Mouse (Mus musculus): ENCODE measurements around the gene Gm16867.
"Not testable (repeated sequence)": the region's sequence is repeated elsewhere in the genome, so short reads cannot be mapped to it uniquely, and the experiment has no call there.

Gene Gm16867

DNA sequence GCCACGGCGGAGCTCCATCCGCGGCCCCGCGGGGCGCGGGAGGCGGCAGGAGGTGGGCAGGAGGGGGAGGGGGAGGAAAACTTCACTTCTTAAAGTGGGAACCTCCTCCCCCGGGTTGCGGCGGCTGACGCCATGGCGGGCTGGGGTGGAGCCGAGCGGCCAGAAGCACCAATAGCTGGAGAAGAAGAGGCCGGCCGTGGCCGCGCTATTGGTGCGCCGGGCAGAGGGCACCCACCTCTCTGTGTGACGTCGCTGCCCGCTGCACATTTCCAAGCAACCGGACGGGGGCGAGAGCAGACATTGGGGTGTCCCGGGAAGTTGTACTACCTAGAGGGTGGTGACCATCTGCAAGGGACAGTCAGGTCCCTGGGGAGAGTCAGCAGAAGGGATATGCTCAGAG is at the start of gene Gm16867:
Gm16867 (minus strand) TSS at position 189 of the 400 bp plus-strand sequence.
- not testable (repeated sequence) for DNase-seq (ENCODE audit: low spot score)

DNA sequence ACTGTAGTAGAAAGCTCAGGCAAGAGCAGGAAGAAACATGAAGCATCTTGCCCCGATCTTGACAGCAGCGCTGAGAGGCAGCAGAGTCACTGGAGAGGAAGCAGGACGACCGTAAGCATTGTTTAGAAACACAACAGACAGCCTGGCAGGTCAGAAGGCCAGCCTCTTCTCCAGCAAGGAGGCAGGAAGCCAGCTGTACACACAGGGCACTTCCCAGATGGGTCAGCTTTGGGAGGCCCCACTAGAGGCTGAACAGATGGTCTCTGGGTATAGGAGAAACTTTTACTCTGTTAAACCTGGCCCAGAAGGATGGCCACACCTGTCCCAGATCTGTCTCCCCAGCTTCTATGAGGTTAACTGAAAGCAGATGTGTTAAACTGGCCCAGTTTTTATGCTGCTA is 44.1 kb upstream of the Gm16867 start:
- not testable (repeated sequence) for DNase-seq (ENCODE audit: low spot score)

DNA sequence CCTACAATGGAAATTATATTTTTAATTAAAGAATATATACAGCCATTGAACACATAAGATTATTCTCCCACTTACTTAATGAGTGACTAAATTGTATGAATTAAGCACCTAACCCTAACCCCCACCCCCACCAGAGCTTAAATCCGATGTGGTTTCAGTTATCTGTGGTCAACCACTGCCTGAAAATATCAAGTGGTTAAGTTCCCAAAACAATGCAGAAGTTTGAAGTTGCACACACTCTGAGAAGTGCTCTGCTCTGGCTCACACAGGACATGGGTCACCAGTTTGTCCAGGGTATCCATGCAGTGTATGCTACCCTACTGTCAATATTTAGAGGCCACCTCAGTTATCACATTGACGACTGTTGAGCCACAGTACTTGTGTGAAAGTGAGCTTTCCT is 41.9 kb upstream of the Gm16867 start:
- DNase-seq (ENCODE audit: low spot score), result not testable (repeated sequence)

DNA sequence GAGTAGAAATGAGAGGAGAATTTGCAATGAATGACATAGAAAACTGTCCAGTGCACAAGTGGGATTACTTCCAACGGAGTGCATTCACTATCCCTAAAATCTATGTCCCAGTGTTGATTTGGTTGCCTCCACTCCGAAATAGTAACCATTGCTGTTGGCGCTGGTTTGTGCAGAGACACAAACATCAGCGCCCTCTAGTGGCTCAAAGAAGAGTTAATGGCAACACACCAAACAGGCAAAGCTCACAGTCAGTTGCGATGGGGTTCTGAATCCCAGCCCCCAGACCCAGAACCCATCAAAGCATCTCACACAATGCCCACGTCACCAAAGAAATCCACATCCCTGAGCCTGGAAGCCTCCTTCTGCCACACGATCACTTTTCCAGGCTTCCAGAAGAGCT is 40.9 kb upstream of the Gm16867 start:
- not testable (repeated sequence) for DNase-seq (ENCODE audit: low spot score)

DNA sequence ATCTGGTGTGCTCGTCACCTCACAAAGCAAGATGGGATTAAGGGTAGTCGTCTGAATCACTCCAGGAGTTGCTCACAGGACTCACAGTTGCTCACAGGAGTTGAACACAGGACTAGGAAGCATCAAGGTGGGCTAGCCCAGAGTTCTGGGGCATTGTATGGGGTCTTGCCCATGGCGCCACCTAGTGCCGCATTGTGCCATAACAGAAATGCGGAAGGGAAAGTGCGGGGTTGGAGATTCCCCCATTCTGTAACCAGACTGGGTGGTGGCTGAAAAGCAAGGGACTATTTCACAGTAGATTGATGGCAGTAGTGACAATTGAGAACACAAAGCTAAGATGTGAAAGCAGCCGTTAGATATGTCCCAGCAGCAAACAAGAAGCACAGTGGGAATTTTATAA is 39.5 kb upstream of the Gm16867 start:
- not testable (repeated sequence) for DNase-seq (ENCODE audit: low spot score)

DNA sequence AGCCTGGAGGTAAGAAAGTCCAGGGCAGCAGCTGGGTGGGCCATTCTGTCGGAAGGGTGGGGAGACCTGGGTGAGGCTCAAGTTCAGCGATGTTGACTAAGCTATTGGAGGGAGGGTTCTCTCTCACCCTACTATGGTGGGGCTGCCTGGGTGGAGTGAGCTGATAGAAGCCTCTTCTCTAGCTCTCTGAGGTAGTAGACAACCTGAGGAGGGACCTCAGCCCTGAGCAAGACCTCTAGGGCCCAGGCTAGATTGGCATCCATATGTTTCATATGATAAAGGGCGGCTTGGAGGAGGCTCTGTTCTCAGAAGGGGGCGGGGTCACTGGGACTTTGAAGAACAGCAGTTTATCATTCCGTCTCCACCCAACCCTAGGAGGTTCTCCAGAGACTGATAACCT is 37.0 kb upstream of the Gm16867 start:
- not testable (repeated sequence) for DNase-seq (ENCODE audit: low spot score)

DNA sequence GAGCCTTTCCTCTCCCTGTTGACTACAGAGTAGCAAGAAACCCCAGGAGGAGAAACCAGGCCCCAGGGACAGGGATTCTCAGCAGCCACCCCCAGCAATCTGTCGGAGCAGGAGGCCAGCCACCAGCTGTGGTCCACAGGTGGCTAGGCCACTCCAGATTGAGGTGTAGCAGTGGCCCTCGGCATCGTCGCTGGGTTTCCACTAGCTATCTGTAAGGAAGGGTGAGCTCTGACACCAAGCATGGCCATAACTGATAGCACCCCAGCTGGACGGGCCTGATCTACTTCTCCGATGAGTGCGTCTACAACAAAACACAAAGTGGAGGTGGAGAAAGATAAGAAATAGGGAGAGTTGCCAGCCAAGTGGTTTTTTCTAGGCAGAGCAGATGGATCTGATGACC is 33.4 kb upstream of the Gm16867 start:
- not testable (repeated sequence) for DNase-seq (ENCODE audit: low spot score)

DNA sequence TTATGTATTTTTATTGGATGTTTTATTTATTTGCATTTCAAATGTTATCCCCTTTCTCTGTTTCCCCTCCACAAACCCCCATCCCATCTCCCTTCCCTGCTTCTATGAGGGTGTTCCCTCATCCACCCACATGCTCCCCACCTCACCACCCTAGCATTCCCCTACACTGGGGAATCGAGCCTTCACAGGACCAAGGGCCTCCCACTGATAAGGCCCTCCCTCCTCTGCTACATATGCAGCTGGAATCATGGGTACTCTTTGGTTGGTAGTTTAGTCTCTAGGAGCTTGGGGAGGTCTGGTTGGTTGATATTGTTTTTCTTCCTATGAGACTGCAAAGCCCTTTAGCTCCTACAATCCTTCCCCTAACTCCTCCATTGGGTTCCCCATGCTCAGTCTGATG is 23.0 kb upstream of the Gm16867 start:
- DNase-seq (ENCODE audit: low spot score), result not testable (repeated sequence)

DNA sequence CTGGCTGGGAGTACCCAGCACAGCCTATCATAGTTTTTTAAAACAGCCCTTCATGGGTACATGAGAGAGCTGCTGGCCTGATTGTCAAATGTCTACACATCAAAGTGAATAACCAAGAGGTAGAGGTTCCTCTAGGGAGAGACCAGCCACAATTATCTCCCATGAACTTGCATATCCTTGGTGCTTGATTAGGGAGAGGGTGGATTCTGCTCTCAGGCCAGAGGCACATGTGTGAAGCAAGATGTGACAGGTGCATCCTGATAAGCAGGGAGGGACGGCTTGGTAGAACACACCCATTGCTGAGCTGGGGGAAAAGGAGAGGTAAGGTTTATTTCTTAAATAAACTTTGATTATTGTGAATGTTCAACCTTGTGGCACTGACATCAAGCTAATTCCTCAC is 19.8 kb upstream of the Gm16867 start:
- DNase-seq (ENCODE audit: low spot score), result not testable (repeated sequence)

DNA sequence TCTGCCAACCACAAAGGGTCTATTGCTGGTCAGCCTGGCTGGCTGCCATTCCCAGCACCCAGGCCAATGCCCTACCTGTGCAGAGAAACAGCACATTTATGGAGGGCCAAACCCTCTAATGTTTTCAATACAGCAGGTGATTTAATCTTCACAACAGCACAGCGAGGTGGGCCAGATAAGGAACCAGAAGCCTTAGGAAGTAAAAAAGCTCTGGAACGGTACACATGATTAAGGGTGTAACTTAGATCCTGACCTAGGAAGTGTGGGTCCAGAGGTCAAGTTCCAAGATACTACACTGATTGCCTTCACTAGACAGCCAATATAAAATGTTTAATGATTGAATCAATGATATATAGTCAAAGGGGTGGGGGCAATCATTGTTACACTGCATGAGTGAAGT is 17.6 kb upstream of the Gm16867 start:
- not testable (repeated sequence) for DNase-seq (ENCODE audit: low spot score)

DNA sequence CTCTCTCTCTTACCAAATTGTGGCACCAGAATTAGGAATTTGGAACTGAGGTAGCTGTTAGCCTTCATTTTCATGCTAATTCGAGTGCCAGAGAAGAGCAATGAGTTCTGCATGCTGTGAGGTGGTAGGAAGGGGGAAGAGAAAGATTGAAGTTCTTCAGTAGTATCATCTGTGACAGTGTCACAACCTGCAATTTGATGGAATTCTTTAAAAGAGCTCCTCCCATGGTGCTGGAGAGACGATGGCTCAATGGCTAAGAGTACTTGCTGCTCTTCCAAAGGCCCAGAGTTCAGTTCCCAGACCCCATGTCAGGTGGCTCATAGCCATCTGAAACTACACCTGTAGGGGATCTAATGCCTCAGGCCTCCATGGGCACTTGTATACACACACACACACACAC is 9.3 kb upstream of the Gm16867 start, which contains the start of gene Gm27179:
Gm27179 (minus strand) TSS at position 101 of the 400 bp plus-strand sequence.
- not testable (repeated sequence) for DNase-seq (ENCODE audit: low spot score)

DNA sequence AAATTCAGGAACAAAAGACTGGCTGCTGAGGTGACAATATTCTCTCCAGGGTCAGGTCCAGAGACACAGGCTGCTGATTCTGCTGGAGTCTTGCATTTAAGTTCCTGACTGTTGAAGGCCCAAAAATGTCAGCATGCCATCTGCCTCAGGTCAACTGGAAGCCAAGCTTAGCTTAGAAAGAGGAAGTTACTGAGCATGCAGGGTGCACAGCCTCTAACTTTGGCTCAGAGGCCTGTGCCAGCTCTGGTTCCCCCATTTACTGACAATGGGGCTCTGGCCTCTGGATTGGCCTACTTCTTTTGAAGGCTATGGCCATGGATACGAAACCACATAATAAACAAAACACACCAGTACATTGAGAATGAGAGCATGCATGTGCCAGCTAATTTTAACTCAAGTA is 3.8 kb upstream of the Gm16867 start:
- DNase-seq (ENCODE audit: low spot score), result not testable (repeated sequence)

DNA sequence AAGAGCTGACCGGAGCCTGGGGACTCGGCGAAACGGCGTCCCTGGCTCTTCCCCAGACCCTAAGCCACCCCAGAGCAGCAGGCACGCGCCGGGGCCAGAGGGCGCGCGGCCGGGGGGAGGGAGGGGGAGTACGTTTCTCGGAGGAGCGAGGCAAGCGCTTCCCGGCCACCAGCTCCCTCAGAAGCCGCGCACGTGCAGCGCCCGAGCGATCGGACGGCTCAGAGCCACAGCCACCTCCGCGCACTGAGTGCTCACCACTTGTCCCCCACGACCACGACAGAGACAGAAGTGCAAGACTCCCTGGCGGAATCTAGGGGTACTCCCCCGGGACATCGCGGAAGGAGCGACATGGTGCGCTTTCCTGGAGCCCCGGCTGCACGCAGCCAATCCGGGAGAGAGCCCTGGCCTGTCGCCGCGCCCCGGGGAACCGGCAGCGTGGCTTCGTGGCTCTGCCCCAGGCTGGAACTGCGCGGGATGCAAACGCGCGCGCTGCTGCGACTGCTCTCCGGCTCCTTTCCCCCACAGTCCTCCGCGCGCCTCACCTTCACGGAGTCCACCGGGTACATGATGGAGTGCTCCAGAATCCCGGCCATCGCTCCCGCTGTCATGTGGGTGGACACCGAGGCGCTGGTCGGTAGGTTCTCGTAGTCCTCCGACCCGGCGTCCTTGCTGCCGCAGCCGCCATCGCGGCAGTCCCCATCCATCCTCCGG is 567 bp downstream of the Gm16867 start:
- not testable (repeated sequence) for DNase-seq (ENCODE audit: low spot score)

DNA sequence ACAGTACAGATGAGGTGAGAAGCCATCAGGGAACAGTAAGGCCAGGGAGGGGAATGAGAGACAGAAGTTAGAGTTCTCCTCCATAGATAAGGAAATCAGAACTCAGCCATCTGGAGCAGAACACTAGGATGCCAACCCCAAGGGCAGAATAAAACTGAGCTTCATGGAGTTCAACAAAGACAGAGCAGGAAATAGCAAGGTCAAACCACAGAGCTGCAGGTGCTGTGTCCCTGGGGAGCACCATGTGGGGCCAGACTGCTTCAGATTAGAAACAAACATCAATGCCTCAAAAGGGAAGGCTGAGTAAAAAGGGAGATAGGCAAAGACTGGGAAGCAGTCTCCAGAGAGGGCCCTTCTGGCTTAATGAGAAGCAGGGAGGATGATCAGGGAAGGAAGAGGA is 6.9 kb downstream of the Gm16867 start:
- not testable (repeated sequence) for DNase-seq (ENCODE audit: low spot score)

DNA sequence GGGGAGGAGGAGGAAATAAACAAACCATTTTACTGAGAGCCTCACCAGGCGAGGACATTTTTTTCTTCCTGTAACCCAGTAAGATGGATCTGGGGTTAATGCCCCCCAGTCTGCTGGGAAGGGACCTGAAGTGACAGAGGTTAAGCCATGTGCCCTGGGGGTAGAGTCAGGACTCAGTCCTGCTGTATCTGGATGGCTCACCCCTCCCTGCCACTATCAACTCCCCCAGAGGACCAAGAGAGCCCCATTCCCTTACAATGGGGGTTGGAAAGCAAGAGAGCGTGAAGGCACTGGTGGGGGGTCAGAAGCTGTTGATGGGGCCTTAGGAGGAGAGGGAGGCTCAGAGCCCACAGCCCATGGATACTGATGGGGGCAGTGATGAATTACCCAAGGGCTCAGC is 8.2 kb downstream of the Gm16867 start:
- DNase-seq (ENCODE audit: low spot score), result not testable (repeated sequence)

DNA sequence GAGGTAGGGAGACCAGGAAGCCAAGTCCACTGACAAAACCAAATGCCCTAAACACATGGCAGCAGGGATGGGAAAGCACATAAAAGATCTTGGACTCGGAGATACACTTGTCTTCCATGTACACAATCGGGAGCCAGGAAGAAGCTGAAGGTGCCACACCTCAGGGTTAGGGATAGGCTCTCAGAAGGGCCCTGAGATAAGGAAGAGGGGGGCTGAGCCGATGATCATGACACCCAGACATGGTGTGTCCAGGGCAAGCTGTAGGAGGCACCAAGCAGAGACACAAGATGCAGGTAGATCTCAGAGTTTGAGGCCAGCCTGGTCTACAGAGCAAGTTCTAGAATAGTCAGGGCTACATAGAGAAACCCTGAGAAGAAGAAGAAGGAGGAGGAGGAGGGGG is 8.6 kb downstream of the Gm16867 start:
- not testable (repeated sequence) for DNase-seq (ENCODE audit: low spot score)

DNA sequence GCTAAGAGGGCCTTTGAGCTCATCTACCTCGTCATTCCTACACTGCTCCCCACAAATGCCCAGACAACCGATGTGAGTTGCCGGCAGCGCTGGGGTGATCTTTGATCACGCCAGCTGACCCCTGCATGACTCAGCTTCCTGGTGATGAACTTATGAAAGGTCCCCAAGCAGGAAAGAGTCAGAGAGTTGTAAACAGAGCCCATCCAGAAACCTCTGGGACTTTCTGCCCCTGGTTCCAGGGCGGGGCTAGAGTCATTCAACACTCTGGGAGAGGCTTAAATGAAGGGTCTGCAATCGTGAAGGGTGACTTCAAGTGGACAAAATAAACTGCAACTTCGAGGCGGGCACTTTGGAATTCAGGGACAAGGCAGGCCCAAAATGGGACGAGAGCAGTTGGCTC is 15.2 kb downstream of the Gm16867 start:
- not testable (repeated sequence) for DNase-seq (ENCODE audit: low spot score)

DNA sequence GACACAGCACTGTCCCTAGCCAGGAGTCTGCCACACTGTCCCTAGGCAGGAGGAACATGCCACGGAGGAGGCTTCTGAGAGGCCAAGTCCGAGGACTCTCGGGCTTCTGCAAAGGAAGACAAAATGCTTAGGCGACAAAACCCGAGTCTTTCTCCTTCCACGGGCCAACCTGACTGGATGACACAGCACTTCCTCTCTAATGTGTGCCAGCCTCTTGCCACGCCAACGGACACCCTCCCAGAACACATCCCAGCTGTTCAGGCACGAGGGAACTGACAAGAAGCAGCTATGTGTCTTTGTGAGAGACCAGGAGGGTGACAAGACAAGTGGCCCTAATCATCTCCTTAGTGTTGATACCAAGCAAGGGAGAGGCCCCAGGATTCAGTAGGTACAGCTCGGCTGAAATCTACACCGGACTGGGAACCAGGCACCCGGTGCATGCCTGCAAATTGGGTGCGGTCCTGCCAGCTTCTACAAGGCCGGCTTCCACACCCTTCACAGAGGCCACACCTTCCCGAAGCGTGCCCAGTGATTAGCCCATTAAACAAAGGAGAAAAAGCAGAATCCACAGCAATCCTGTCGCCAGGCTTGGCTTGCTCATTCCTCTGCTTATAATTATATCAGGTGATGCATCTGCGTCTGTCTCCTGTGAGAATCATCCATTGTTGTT is 17.6 kb downstream of the Gm16867 start:
- not testable (repeated sequence) for DNase-seq (ENCODE audit: low spot score)

DNA sequence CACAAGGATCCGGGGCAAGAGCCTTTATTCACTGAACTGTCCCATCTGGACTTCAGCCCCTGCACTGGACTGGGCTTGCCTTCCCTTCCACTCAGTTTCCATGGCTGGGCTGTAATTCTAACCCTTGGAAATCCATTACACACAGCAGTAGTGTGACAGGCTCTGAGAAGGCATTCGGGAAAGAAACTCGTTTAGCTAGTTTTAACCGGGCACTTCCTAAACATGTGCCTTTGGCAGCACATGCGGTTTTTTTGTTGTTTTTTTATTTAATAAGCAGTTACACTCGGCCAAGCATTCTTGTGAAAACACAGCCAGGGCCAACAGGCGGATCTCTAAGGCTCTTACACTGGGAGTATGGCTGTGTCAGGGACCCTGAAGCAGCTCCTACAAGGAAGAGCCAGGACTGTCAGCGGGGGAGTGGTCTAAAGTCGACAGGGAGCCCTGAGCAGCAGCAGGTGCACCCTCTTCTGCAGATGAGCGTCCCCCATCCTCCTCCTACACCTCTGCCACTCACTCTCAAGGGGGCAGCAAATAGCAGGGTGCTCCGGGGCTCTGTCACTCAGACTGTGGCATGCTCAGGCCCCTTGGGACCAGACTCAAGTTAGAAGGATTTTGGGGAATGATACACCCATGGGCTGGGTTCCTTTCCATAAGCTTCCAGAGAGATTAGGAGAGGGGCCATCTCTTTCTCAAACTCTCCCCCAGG is 29.1 kb downstream of the Gm16867 start:
- DNase-seq (ENCODE audit: low spot score), result not testable (repeated sequence)

DNA sequence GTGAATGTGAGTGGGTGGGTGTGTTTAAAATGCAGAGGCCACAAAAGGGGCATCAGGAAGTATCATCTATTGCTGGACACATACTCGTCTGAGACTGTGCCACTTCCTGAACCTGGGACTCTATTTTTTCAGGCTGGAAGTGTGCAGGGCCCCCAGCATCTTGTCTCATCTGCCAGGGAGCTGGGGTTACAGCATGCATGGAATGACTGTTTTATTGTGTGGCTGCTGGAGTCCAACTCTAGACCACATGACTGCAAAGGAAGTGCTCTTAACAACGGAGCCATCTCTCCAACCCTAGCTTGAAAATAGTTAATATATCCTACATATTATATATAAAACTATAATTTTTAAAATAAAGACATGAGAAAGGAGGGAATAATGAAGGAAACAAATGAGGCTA is 29.8 kb downstream of the Gm16867 start:
- DNase-seq (ENCODE audit: low spot score), result not testable (repeated sequence)

DNA sequence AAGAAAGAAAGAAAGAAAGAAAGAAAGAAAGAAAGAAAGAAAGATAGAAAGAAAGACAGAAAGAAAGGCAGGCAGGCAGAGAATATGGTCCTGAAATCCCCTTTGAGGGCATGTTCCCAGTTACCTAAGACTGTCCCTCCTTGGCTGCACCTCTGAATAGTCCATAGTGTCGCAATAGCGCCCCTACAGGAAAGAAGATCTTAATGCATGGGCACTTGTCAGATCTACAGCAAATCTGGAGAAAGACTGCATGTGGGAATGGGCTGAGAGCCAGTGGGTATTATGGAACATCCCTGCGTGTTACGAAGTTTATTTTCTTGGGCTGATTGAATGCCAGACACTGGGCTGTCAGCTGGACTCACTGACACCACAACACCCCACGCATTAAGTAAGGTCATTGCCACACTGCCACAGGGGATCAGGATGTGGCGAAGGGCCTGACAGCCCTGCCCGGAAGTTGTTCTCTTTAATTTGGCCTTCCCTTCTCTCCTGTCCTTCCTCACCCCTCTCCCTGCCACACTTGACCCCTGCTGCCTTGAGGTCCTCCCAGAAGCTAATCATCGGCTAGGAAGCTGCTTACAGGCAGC is 32.9 kb downstream of the Gm16867 start:
- not testable (repeated sequence) for DNase-seq (ENCODE audit: low spot score)

DNA sequence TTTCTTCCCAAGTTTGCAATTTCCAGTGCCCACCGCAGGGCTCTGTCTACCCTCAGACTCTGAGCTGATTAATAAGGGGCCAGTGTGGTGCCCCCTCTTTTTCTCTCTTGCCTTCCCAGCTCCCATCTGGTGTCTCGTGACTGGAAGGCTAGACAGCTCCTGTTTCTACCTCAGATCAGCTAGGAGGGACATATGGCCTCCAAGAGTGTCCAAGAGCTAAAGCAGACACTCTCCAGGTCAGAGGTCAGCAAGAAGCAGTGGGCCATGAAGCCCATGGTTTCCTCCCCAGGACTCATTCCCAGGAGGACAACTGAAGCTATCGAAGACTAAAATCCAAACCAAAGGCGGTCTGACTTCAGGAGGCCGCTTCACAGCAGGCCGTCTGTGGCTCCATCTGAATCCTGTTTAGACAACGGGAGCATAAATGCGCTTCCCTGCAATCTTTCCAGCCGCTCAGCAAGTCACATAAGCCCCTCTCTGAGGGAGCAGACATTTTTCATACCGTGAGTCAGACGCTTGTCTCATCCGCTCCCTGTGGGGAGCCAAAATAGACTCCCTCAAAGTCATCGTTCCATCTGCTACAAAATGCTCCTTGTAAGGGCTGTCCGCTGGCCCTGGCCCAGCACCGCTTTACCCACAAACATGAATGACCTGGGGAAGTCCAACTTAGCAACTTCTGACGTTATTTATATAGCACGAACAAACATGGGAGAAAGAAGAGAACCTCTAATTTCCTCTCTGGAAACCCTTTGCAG is 35.4 kb downstream of the Gm16867 start:
- DNase-seq (ENCODE audit: low spot score), result not testable (repeated sequence)

Measured in retina, embryonic 14.5 days (tissue).